Mouse (Mus musculus): ENCODE measurements around the gene Zfr2. TPM values are rescaled to one million over a fixed set of nuclear protein-coding genes. Genes with fewer than 3 reads are reported as not detected.
A peak's percentile ranks its signal among the peaks of the same experiment; 100 is the strongest.

Zfr2 gene
- polyA plus RNA-seq, 1 experiment from 2014 or later = 4.6 TPM

GRCm38 (mm10) chr10:81195300-81195699 lies 37.7 kb upstream of the Zfr2 start:
- Histone ChIP-seq H3K9ac (ENCODE audit: low read depth, low read length) (no peak overlapping the region), H3K4me1 (replicated peaks; ENCODE audit: insufficient read depth, low read length) (peaks cover 8% of the 10 kb centered on the region; the same call in 1 of the 2 replicates), H3K9me3 (replicated peaks; ENCODE audit: low read length) (no peaks in the 10 kb centered on the region), H3K36me3 (ENCODE audit: insufficient read depth, low read length) (0 out of 2 replicates have a peak, but pooled peaks cover 2% of the 10 kb centered on the region), H3K4me3 (replicated peaks; ENCODE audit: low read depth, low read length) (no peak overlapping the region), H3K27me3 (ENCODE audit: insufficient read depth, low read length) (0 out of 2 replicates have a peak, but pooled peaks cover 21% of the 10 kb centered on the region), H3K27ac (no peak overlapping the region), H3K4me2 (ENCODE audit: low read length) (no peak overlapping the region)
- WGBS = 60% methylated on average over 4 of the region's 4 CpGs
- no peak for DNase-seq (ENCODE audit: low spot score)
- no peak for TF ChIP-seq CTCF (IDR thresholded peaks at IDR 0.05; ENCODE audit: low read depth)
- no peak for ATAC-seq (replicated peaks; ENCODE audit: low FRiP score, low read depth)

- TF ChIP-seq CTCF (IDR thresholded peaks at IDR 0.05; ENCODE audit: low read depth) = no peak
- no peak overlapping the region for H3K4me2 ChIP-seq (ENCODE audit: low read length)
- H3K9me3 ChIP-seq (replicated peaks; ENCODE audit: low read length) = no peaks in the 10 kb centered on the region
- WGBS = 59% methylated on average over 11 of the region's 11 CpGs
- ATAC-seq (replicated peaks; ENCODE audit: low FRiP score, low read depth) = no peak
- no peak overlapping the region for H3K27ac ChIP-seq
- peaks cover 8% of the 10 kb centered on the region; the same call in 1 of the 2 replicates for H3K4me1 ChIP-seq (replicated peaks; ENCODE audit: insufficient read depth, low read length)
- H3K27me3 ChIP-seq (ENCODE audit: insufficient read depth, low read length) = 0 out of 2 replicates have a peak, but pooled peaks cover 21% of the 10 kb centered on the region
- H3K36me3 ChIP-seq (ENCODE audit: insufficient read depth, low read length) = no peaks in the 10 kb centered on the region
- H3K4me3 ChIP-seq (replicated peaks; ENCODE audit: low read depth, low read length) = no peak overlapping the region
- DNase-seq (ENCODE audit: low spot score) = no peak
- no peak overlapping the region for H3K9ac ChIP-seq (ENCODE audit: low read depth, low read length)
Measured at GRCm38 (mm10) chr10:81196470-81197065, 36.4 kb upstream of the Zfr2 start.

- no peak overlapping the region for H3K4me3 ChIP-seq (replicated peaks; ENCODE audit: low read depth, low read length)
- TF ChIP-seq CTCF (IDR thresholded peaks at IDR 0.05; ENCODE audit: low read depth) = no peak
- H3K9me3 ChIP-seq (replicated peaks; ENCODE audit: low read length) = no peaks in the 10 kb centered on the region
- peaks cover 8% of the 10 kb centered on the region; the same call in 1 of the 2 replicates for H3K4me1 ChIP-seq (replicated peaks; ENCODE audit: insufficient read depth, low read length)
- no peak for ATAC-seq (replicated peaks; ENCODE audit: low FRiP score, low read depth)
- 50% methylated on average over 6 of the region's 6 CpGs for WGBS
- H3K4me2 ChIP-seq (ENCODE audit: low read length) = no peak overlapping the region
- H3K36me3 ChIP-seq (ENCODE audit: insufficient read depth, low read length) = no peaks in the 10 kb centered on the region
- DNase-seq (ENCODE audit: low spot score) = no peak
- H3K27me3 ChIP-seq (ENCODE audit: insufficient read depth, low read length) = 0 out of 2 replicates have a peak, but pooled peaks cover 21% of the 10 kb centered on the region
- H3K9ac ChIP-seq (ENCODE audit: low read depth, low read length) = no peak overlapping the region
- H3K27ac ChIP-seq = no peak overlapping the region
Measured at GRCm38 (mm10) chr10:81197305-81197704, 35.6 kb upstream of the Zfr2 start.

- ATAC-seq (replicated peaks; ENCODE audit: low FRiP score, low read depth) (no peak), DNase-seq (ENCODE audit: low spot score) (peak; percentile 84)
- no peaks in the 10 kb centered on the region for H3K36me3 ChIP-seq (ENCODE audit: insufficient read depth, low read length)
- TF ChIP-seq CTCF (IDR thresholded peaks at IDR 0.05; ENCODE audit: low read depth) = peak; percentile 88
- no peaks in the 10 kb centered on the region for H3K4me1 ChIP-seq (replicated peaks; ENCODE audit: insufficient read depth, low read length)
- 0 out of 2 replicates have a peak, but pooled peaks cover 21% of the 10 kb centered on the region for H3K27me3 ChIP-seq (ENCODE audit: insufficient read depth, low read length)
- no peak overlapping the region for H3K27ac ChIP-seq
- WGBS = under 1% methylated on average over 9 of the region's 9 CpGs
- H3K9ac ChIP-seq (ENCODE audit: low read depth, low read length) = no peak overlapping the region
- no peaks in the 10 kb centered on the region for H3K9me3 ChIP-seq (replicated peaks; ENCODE audit: low read length)
- no peak overlapping the region for H3K4me2 ChIP-seq (ENCODE audit: low read length)
- H3K4me3 ChIP-seq (replicated peaks; ENCODE audit: low read depth, low read length) = no peak overlapping the region
Measured at GRCm38 (mm10) chr10:81198230-81198629, 34.7 kb upstream of the Zfr2 start.

- Histone ChIP-seq H3K9ac (ENCODE audit: low read depth, low read length) (no peak overlapping the region), H3K4me3 (replicated peaks; ENCODE audit: low read depth, low read length) (no peak overlapping the region), H3K4me2 (ENCODE audit: low read length) (no peak overlapping the region), H3K27ac (no peak overlapping the region), H3K9me3 (replicated peaks; ENCODE audit: low read length) (no peaks in the 10 kb centered on the region), H3K4me1 (replicated peaks; ENCODE audit: insufficient read depth, low read length) (no peaks in the 10 kb centered on the region), H3K36me3 (ENCODE audit: insufficient read depth, low read length) (no peaks in the 10 kb centered on the region), H3K27me3 (ENCODE audit: insufficient read depth, low read length) (0 out of 2 replicates have a peak, but pooled peaks cover 18% of the 10 kb centered on the region)
- DNase-seq (ENCODE audit: low spot score) = no peak
- ATAC-seq (replicated peaks; ENCODE audit: low FRiP score, low read depth) = no peak
- TF ChIP-seq CTCF (IDR thresholded peaks at IDR 0.05; ENCODE audit: low read depth) = no peak
- 87% methylated on average over 6 of the region's 6 CpGs for WGBS
Measured at GRCm38 (mm10) chr10:81198990-81199389, 34.0 kb upstream of the Zfr2 start.

GRCm38 (mm10) chr10:81200141-81200540 lies 32.8 kb upstream of the Zfr2 start:
- Histone ChIP-seq H3K27ac (no peak overlapping the region), H3K27me3 (ENCODE audit: insufficient read depth, low read length) (0 out of 2 replicates have a peak, but pooled peaks cover 6% of the 10 kb centered on the region), H3K36me3 (ENCODE audit: insufficient read depth, low read length) (no peaks in the 10 kb centered on the region), H3K4me3 (replicated peaks; ENCODE audit: low read depth, low read length) (no peak overlapping the region), H3K4me1 (replicated peaks; ENCODE audit: insufficient read depth, low read length) (no peaks in the 10 kb centered on the region), H3K9ac (ENCODE audit: low read depth, low read length) (no peak overlapping the region), H3K9me3 (replicated peaks; ENCODE audit: low read length) (no peaks in the 10 kb centered on the region), H3K4me2 (ENCODE audit: low read length) (no peak overlapping the region)
- no peak for DNase-seq (ENCODE audit: low spot score)
- no peak for ATAC-seq (replicated peaks; ENCODE audit: low FRiP score, low read depth)
- TF ChIP-seq CTCF (IDR thresholded peaks at IDR 0.05; ENCODE audit: low read depth) = no peak
- 84% methylated on average over 13 of the region's 13 CpGs for WGBS
